Mouse (Mus musculus): ENCODE data around the gene Ncl. TPM values are rescaled to one million over a fixed set of nuclear protein-coding genes. Genes with fewer than 3 reads are reported as not detected.
"Not testable (repeated sequence)": the region's sequence is repeated elsewhere in the genome, so short reads cannot be mapped to it uniquely, and the experiment has no call there.

Gene Ncl
- polyA plus RNA-seq, 1 experiment from 2014 or later: 345 TPM

DNA sequence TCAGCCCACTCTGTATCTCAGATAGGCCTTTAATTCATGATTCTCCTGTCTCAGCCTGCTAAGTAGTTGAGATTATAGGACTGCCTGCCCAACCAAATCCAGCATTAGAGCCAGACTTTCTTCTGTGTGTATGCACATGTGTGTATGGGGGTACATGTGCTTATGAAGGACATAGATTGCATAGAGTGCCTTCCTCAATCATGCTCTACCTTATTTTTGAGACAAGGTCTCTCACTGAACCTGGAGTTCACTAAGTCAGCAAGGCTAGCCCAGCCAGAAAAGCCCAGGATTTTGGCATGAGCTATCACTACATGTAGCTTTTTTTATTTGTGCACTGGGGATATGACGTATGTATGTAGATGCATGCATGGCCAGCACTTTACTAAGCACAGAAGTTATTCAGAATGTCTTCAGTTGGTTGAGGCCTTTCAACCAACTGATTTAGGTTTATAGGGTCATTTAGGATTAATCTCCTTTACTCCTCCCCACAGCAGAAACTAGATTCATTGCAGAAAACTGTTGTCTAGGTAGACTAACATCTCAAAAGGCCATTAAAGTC lies 16.0 kb downstream of the Ncl start:
- H3K4me1 ChIP-seq: no peaks in the 10 kb centered on the region
- H3K4me3 ChIP-seq: no peak overlapping the region
- whole genome bisulfite sequencing: 92% methylated on average over 1 of the region's 1 CpGs
- no peak for ATAC-seq (ENCODE audit: low FRiP score)
- H3K4me2 ChIP-seq (replicated peaks): no peak overlapping the region
- no peak overlapping the region for H3K27ac ChIP-seq
- no peaks in the 10 kb centered on the region for H3K9me3 ChIP-seq (replicated peaks)
- H3K36me3 ChIP-seq: peaks cover 8% of the 10 kb centered on the region; the same call in 1 of the 2 replicates
- no peaks in the 10 kb centered on the region for H3K27me3 ChIP-seq
- H3K9ac ChIP-seq: no peak overlapping the region

DNA sequence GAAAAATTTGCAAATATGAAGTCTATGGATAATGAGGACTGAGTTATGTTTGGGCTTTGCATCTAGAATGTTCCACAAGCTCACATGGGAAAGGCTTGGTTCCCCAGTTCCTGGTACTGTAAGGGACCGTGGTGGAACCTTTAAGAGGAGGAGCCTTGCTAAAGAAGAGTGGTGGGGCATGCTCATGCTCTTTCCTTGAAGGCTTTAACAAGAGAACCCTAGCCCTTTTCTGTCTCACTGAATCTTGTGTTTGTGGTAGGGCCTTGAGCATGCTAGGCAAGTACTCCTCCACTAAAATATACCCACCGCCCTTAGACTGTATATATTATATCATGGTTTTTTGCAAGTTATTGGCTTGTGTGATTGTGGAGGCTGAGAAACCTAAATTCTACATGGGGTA lies 16.8 kb downstream of the Ncl start:
- 95% methylated on average over 2 of the region's 2 CpGs for WGBS
- Histone ChIP-seq H3K9me3 (replicated peaks) (no peaks in the 10 kb centered on the region), H3K27me3 (no peaks in the 10 kb centered on the region)

DNA sequence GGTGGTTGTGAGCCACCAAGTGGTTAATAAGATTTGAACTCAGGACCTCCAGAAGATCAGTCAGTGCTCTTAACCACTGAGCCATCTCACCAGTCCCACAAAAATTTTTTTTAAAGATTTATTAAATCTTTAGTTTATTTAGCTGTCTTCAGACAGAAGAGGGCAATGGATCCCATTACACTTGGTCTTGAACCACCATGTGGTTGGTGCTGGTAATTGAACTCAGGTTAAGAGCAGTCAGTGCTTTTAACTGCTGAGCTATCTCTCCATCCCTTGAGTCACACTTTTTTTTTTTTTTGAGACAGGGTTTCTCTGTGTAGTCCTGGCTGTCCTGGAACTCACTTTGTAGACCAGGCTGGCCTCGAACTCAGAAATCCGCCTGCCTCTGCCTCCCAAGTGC lies 18.1 kb downstream of the Ncl start:
- not testable (repeated sequence) for H3K27me3 ChIP-seq; H3K4me1 ChIP-seq; H3K4me3 ChIP-seq; H3K4me2 ChIP-seq (replicated peaks); H3K9me3 ChIP-seq (replicated peaks); H3K36me3 ChIP-seq; H3K27ac ChIP-seq; H3K9ac ChIP-seq; ATAC-seq (ENCODE audit: low FRiP score)
- WGBS: 90% methylated on average over 2 of the region's 2 CpGs

More for the DNA sequence above, 16.8 kb downstream of the Ncl start:
- peaks cover 8% of the 10 kb centered on the region; the same call in 1 of the 2 replicates for H3K36me3 ChIP-seq
- H3K9ac ChIP-seq: no peak overlapping the region
- H3K4me2 ChIP-seq (replicated peaks): no peak overlapping the region
- no peak overlapping the region for H3K4me3 ChIP-seq
- ATAC-seq (ENCODE audit: low FRiP score): no peak
- H3K4me1 ChIP-seq: no peaks in the 10 kb centered on the region
- no peak overlapping the region for H3K27ac ChIP-seq

DNA sequence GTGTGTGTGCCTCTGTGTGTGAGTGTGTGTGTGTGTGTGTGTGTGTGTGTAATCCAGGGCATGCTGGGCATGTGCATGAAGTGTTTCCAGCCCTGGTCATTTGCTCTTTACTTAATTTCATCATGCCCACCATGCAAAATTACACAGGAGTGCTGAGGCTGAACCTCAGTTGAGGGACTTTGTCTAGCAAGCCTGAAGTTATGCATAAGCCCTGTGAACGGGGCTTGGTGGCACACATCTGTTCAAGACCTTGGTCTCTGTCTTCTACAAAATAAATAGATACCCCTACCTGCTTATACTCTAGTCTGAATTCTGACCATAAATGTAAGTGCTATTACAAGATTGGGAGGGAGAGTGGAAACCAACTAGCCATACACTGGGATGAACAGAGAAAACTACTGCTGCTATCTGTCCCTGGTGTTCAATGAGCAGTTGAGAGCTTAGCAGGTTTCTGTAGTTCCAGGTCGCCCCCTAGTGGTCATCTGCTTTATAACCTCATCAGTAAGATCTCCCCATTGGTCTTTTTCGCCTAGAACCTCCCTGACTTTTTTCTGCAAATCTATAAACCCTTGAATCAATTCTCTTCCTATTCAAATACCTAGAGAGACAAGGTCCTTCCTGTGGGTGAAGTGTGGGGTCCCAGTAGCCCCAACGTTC lies 19.9 kb downstream of the Ncl start:
- Histone ChIP-seq H3K27ac (no peak overlapping the region), H3K27me3 (no peaks in the 10 kb centered on the region), H3K36me3 (no peaks in the 10 kb centered on the region), H3K9me3 (replicated peaks) (no peaks in the 10 kb centered on the region), H3K9ac (no peak overlapping the region), H3K4me3 (no peak overlapping the region), H3K4me1 (no peaks in the 10 kb centered on the region), H3K4me2 (replicated peaks) (no peak overlapping the region)
- peak; percentile 50; the same call in 1 of the 2 replicates for ATAC-seq (ENCODE audit: low FRiP score)
- 27% methylated on average over 4 of the region's 4 CpGs for WGBS

DNA sequence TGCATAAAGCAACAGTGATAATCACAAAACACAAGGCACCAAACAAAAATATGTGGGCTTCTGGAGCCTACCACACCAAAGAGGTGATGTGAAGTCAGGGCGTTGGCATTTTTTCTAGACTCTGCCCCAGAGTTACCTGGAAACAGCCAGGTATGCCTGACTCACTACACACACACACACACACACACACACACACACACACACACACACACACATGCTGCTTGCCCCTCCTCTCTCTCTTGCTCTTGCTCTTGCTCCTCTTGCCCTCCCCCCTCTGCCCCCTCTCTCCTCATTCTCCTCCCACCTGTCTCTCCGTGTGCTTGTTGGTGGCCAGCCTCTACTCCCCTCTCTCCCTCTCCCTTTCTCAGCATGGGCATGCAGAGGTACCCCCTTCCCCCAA lies 22.9 kb downstream of the Ncl start:
- no peak overlapping the region for H3K27ac ChIP-seq
- no peak overlapping the region for H3K9ac ChIP-seq
- H3K4me1 ChIP-seq: no peaks in the 10 kb centered on the region
- H3K4me3 ChIP-seq: no peak overlapping the region
- ATAC-seq (ENCODE audit: low FRiP score): no peak
- H3K36me3 ChIP-seq: no peaks in the 10 kb centered on the region
- H3K9me3 ChIP-seq (replicated peaks): no peaks in the 10 kb centered on the region
- WGBS: 36% methylated on average over 2 of the region's 2 CpGs
- H3K4me2 ChIP-seq (replicated peaks): no peak overlapping the region
- no peaks in the 10 kb centered on the region for H3K27me3 ChIP-seq

DNA sequence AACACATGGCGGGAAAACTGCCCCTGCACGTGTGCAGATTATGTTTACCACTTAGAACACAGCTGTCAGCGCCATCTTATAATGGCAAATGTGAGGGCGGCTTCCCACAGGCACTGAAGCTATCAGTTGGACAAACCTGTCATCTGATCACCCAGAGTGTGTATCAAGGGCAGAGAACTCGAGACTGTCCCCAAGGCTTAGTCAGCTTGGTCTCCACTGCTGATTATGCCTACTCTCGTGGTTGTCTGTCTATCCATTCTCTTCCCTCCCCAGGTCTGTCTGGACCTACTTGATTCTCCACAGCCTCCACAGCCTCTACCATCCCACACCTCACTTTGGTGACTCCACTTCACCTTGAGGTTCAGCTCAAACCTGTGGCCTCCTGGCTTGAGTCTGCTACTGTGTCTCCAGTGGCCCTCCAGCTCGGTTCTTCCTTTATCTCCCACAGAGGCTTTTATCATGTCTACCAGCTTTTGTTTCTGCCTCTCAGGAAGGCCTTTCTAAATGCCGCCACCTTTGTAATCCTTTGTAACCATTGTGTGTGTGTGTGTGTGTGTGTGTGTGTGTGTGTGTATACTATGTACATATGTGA lies 38.3 kb downstream of the Ncl start:
- no peak for ATAC-seq (ENCODE audit: low FRiP score)
- Histone ChIP-seq H3K9ac (no peak overlapping the region), H3K27me3 (no peaks in the 10 kb centered on the region), H3K4me1 (no peaks in the 10 kb centered on the region), H3K27ac (no peak overlapping the region), H3K4me2 (replicated peaks) (no peak overlapping the region), H3K36me3 (no peaks in the 10 kb centered on the region), H3K9me3 (replicated peaks) (no peaks in the 10 kb centered on the region), H3K4me3 (no peak overlapping the region)
- WGBS: 90% methylated on average over 7 of the region's 8 CpGs

DNA sequence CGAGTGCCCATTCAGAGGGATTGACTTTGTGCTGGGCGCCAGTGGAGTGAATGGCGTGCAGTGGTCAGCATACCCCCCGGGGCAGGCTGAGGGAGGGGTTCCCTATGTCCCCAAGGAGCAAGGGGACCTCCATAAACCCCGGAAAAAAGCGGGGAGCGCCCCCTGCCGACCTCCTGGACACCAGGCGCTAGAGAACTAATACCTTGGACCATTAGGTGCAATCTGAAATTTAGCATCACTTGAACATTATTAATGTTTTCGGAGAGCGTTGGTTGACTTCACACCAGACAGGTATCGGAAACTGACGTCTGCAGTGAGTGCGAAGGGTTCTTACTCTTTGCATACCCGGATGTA lies 45.5 kb downstream of the Ncl start:
- ATAC-seq (ENCODE audit: low FRiP score): no peak
- peaks cover 10% of the 10 kb centered on the region for H3K27me3 ChIP-seq
- peak overlapping the region; percentile 19; the same call in 1 of the 2 replicates for H3K4me2 ChIP-seq (replicated peaks)
- peaks cover 17% of the 10 kb centered on the region for H3K4me1 ChIP-seq
- WGBS: 30% methylated on average over 15 of the region's 15 CpGs
- H3K36me3 ChIP-seq: no peaks in the 10 kb centered on the region
- H3K27ac ChIP-seq: no peak overlapping the region
- no peaks in the 10 kb centered on the region for H3K9me3 ChIP-seq (replicated peaks)
- H3K4me3 ChIP-seq: no peak overlapping the region
- no peak overlapping the region for H3K9ac ChIP-seq

DNA sequence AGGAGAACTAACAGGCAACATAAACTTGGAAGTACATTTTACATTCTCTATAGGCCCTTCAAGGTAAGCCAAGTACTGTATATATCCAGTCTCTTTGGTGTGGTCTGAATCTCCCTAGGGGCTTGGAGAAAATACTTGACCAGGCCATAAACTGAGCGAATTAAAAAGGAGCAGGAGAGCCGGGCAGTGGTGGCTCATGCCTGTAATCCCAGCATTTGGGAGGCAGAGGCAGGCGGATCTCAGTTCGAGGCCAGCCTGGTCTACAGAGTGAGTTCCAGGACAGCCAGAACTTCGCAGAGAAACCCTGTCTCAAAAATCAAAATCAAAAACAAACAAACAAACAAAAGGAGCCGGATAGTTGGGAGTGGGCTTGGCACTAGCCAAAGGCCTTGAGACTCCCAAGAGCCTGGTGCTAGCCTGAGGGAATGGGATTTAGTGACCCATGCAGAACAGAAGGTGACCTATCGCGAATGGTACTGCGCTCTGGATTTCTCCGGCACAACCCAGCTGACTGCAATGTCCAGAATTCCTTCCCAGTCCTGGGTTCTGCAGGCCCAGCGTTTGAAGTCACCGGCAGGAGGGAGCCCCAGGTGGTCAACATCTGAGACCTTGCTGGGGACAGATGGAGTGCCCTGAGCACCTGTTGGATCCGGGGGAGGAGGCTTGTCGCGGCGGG lies 46.0 kb downstream of the Ncl start:
- H3K36me3 ChIP-seq: no peaks in the 10 kb centered on the region
- H3K4me1 ChIP-seq: peaks cover 17% of the 10 kb centered on the region
- H3K27me3 ChIP-seq: peaks cover 11% of the 10 kb centered on the region
- H3K9me3 ChIP-seq (replicated peaks): no peaks in the 10 kb centered on the region
- WGBS: 42% methylated on average over 16 of the region's 16 CpGs
- no peak overlapping the region for H3K4me3 ChIP-seq
- H3K9ac ChIP-seq: no peak overlapping the region
- H3K4me2 ChIP-seq (replicated peaks): peak overlapping the region; percentile 19; the same call in 1 of the 2 replicates
- H3K27ac ChIP-seq: no peak overlapping the region
- no peak for ATAC-seq (ENCODE audit: low FRiP score)

DNA sequence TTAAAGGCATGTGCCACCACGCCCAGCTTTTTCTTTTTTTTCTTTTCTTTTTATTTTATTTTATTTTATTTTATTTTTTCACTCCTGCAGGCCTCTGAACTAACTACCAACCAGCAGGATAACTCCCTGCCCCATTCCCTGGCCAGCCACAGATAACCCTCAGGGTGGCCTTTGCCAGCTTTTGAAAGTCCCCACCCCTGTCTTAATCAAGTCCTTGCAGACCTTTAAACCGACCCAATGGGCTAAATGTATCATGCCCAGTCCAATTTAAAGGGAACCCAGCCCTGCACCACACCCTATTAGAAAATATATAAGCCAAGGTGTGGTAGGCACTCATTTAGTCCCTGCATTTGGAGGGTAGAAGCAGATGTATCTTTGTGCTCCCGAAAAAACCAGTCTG lies 46.9 kb downstream of the Ncl start:
- no peak overlapping the region for H3K9ac ChIP-seq
- no peak overlapping the region for H3K4me2 ChIP-seq (replicated peaks)
- 75% methylated on average over 3 of the region's 3 CpGs for WGBS
- H3K27ac ChIP-seq: no peak overlapping the region
- H3K36me3 ChIP-seq: no peaks in the 10 kb centered on the region
- H3K4me1 ChIP-seq: peaks cover 17% of the 10 kb centered on the region
- ATAC-seq (ENCODE audit: low FRiP score): no peak
- H3K27me3 ChIP-seq: peaks cover 19% of the 10 kb centered on the region
- H3K4me3 ChIP-seq: no peak overlapping the region
- no peaks in the 10 kb centered on the region for H3K9me3 ChIP-seq (replicated peaks)

DNA sequence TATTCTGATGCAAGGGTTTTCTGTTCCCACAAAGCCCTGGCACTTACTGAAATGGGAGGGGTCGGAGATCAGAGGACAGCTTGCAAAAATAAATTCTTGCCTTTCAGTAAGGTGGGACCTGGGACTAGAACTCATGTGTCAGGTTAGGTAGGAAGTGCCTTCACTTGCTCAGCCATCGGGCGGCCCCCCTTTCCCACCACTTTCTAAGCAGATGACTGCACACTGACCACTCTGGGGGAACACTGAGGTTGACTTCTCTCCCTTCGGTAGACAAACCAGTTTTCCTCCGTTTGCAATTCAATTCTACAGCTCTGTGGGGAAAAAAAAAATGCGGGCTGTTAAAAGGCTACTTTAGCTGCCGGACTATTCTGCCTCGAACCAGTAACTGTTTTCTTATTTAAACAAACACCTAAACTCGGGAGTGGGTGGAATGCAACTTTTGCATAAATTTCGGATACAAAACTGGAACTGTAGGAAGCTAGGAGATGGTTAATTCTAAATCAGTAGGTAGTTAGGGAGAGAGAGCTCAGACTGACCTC lies 47.7 kb downstream of the Ncl start:
- Histone ChIP-seq H3K27ac (no peak overlapping the region), H3K4me2 (replicated peaks) (no peak overlapping the region), H3K36me3 (no peaks in the 10 kb centered on the region), H3K9me3 (replicated peaks) (no peaks in the 10 kb centered on the region), H3K4me3 (no peak overlapping the region), H3K9ac (no peak overlapping the region), H3K27me3 (peaks cover 21% of the 10 kb centered on the region), H3K4me1 (peaks cover 17% of the 10 kb centered on the region)
- 22% methylated on average over 10 of the region's 10 CpGs for WGBS
- no peak for ATAC-seq (ENCODE audit: low FRiP score)

DNA sequence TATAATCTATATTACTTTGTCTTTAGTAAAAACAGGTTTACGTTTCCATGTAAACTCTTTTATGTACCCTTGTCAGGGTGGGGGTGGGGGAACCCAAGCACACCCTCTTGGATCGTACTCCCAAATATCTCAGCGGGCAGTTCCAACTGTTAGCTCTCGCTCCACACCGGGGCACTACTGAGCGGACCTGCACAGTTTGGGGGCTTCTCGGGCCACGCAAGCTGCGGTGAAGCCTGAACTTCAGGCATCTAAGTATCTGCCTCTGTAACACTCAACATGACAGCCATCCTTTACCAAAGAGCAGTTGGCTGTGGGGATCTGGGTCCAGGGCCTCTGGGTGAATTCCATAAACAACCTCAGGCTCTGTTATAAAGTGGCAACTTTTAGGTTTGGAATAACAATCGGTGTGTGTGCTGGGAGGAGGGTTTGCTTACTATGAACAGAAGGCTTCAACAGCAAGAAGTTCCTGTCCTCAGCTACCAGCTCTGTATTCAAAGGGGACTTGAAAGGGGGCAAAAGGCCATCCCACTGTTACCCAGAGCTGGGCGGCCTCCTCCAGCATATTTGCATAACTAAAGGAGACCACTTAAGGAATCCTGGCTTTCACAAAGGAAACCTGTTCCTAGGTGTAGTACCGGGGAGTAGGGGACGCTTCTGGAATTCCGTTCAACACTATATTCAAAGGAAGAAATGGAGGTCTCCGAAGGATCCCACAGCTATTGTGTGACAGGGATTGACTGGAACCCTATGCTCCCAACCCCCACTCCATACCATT lies 48.5 kb downstream of the Ncl start:
- H3K27me3 ChIP-seq: peaks cover 25% of the 10 kb centered on the region
- no peak overlapping the region for H3K9ac ChIP-seq
- peaks cover 17% of the 10 kb centered on the region for H3K4me1 ChIP-seq
- no peaks in the 10 kb centered on the region for H3K9me3 ChIP-seq (replicated peaks)
- no peak for ATAC-seq (ENCODE audit: low FRiP score)
- no peaks in the 10 kb centered on the region for H3K36me3 ChIP-seq
- 14% methylated on average over 15 of the region's 15 CpGs for WGBS
- no peak overlapping the region for H3K27ac ChIP-seq
- no peak overlapping the region for H3K4me3 ChIP-seq
- H3K4me2 ChIP-seq (replicated peaks): no peak overlapping the region
